Mouse (Mus musculus) liver, embryonic 14.5 days (tissue): Measurements from ENCODE around the gene Nthl1. TPM values are rescaled to one million over a fixed set of nuclear protein-coding genes. Genes with fewer than 3 reads are reported as not detected.
A peak's percentile ranks its signal among the peaks of the same experiment; 100 is the strongest.

Experiments
- ATAC-seq: fragments of 200-750 bp; cut with Nextera tagmentation; 2 replicates; pipeline ENCODE4 v1.8.0; 2017; ENCODE audit warnings: moderate number of reproducible peaks, mild to moderate bottlenecking, moderate library complexity; ENCODE audit not compliant: insufficient read depth
- DNase-seq, 3 experiments: peaks; one replicate each; pipeline ENCODE4 v3.0.0-alpha.2; 2012 to 2013; ENCODE audit warnings: low read depth in 3 of 3, low spot score in 3 of 3
- H3K27ac ChIP-seq: fragments of 300-500 bp; sonication (generic); 2 replicates; pipeline ENCODE4 v1.5.1; 2014; ENCODE audit warnings: moderate library complexity, mild to moderate bottlenecking, control low read depth, inconsistent platforms
- H3K27me3 ChIP-seq: fragments of 300-500 bp; sonication (generic); 2 replicates; pipeline ENCODE4 v1.6.1; 2014; ENCODE audit warnings: mild to moderate bottlenecking, low read length, moderate library complexity; ENCODE audit not compliant: control insufficient read depth, insufficient read depth
- H3K36me3 ChIP-seq: fragments of 300-500 bp; sonication (generic); replicated peaks from 2 replicates; pipeline ENCODE4 v1.6.1; 2014; ENCODE audit warnings: low read depth; ENCODE audit not compliant: control insufficient read depth, insufficient read depth
- H3K4me1 ChIP-seq, 2 experiments: fragments of 200-500 bp in 1 of 2; fragments of 300-500 bp in 1 of 2; sonication (generic) in 1 of 2; replicated peaks; 2 replicates each; pipeline ENCODE4 v1.6.1; 2012 to 2014; ENCODE audit warnings: antibody characterized with exemption in 1 of 2, inconsistent platforms in 1 of 2, low read length in 1 of 2; ENCODE audit not compliant: control insufficient read depth in 2 of 2, insufficient read depth in 2 of 2
- H3K4me2 ChIP-seq: fragments of 300-500 bp; sonication (generic); 2 replicates; pipeline ENCODE4 v1.6.1; 2014; ENCODE audit warnings: low read depth, mild to moderate bottlenecking, control low read depth, moderate library complexity
- H3K4me3 ChIP-seq, 2 experiments: fragments of 200-500 bp in 1 of 2; fragments of 300-500 bp in 1 of 2; sonication (generic) in 1 of 2; 2 replicates each; pipeline ENCODE4 v1.5.1; 2012 to 2014; ENCODE audit warnings: low read depth in 2 of 2, low read length in 2 of 2, mild to moderate bottlenecking in 2 of 2, control low read depth in 1 of 2, inconsistent platforms in 1 of 2, moderate library complexity in 1 of 2; ENCODE audit not compliant: insufficient read depth in 1 of 2
- H3K9ac ChIP-seq: fragments of 300-500 bp; sonication (generic); replicated peaks from 2 replicates; pipeline ENCODE4 v1.6.1; 2014; ENCODE audit warnings: mild to moderate bottlenecking, control low read depth, moderate library complexity
- H3K9me3 ChIP-seq: fragments of 300-500 bp; sonication (generic); 2 replicates; pipeline ENCODE4 v1.6.1; 2016; ENCODE audit warnings: low read length, mixed read lengths; ENCODE audit not compliant: control insufficient read depth
- CTCF ChIP-seq: IDR thresholded peaks from 2 replicates; pipeline ENCODE4 v1.5.1; 2016; ENCODE audit warnings: antibody characterized with exemption, low read depth, control low read depth
- EP300 ChIP-seq: IDR thresholded peaks from 2 replicates; pipeline ENCODE4 v1.6.1; 2016; ENCODE audit warnings: antibody characterized with exemption, low read depth
- WGBS: fragments of 180-500 bp; shearing (Covaris S2); extraction: QIAGEN DNeasy Blood & Tissue Kit; methylation state at CpG from one replicate; pipeline ENCODE4 v1.1.7; 2014; ENCODE audit not compliant: insufficient replicate concordance; 5-methylcytosine and 5-hydroxymethylcytosine counted together
- polyA plus RNA-seq, 2 experiments: library from polyadenylated mRNA; depleted of rRNA in 1 of 2; stranded (reverse) in 1 of 2; unstranded in 1 of 2; fragments of >200 nt; fragmentation: Nextera tagmentation in 1 of 2; extraction: Ambion mirVana in 1 of 2; gene quantifications; 2 replicates each; pipeline versions ENCODE4 v1.2.1 to v1.2.3; 2012 to 2014

Gene Nthl1
- polyA plus RNA-seq, 2 experiments, result 5.9 to 6.2 TPM

- ATAC-seq (no peak), DNase-seq (no peak)
- Histone ChIP-seq H3K27ac (no peak overlapping the region), H3K4me2 (no peak overlapping the region), H3K9ac (no peak overlapping the region), H3K9me3 (no peaks in the 10 kb centered on the region), H3K36me3 (no peaks in the 10 kb centered on the region), H3K27me3 (no peaks in the 10 kb centered on the region), H3K4me1 (peaks cover 0 to 12% of the 10 kb centered on the region in 2 experiments; a peak in 3 of 4 replicates), H3K4me3 (no peak overlapping the region)
- WGBS, result 64% methylated on average over 6 of the region's 6 CpGs
- no peak for TF ChIP-seq CTCF
- no peak for TF ChIP-seq EP300
These were observed 10.4 kb downstream of the Nthl1 start for GRCm38 (mm10) chr17:24642791-24643343.

DNA sequence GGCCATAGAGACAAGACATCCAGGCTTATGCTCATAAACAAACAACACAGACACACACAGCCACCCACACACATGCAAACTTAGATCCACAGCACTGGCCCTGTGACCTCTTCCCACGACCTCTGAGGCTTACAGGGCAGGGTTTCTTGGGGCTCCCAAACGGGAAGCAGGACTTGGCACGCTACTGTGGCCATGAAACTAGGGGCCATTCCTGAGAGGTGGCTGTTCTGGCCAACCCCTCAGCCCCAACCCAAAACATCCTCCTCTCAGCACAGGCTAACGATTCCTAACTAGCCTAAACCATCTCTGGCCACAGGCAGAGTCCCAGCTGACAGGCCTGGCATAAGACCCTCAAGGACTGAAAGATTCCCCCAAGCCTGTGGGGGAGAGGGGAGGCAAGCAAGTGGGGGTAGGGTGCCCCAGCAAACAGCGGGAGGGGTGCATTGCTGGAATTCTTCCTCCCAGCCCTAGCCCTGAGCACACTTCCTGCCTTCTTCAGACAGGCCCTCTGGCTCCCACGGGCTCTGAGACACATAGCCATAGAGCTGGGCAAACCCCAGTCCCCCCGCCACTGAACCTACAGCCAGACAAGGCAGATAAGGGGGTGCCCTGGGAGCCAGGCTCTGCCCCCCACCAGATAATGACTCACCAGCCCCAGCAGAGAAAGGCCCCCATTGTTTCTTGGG, 11.7 kb downstream of the Nthl1 start:
- TF ChIP-seq CTCF (no peak), EP300 (no peak)
- H3K27ac ChIP-seq, result no peak overlapping the region
- peaks cover 7% of the 10 kb centered on the region for H3K27me3 ChIP-seq
- no peaks in the 10 kb centered on the region for H3K36me3 ChIP-seq
- no peak overlapping the region for H3K4me3 ChIP-seq
- peaks cover 0 to 12% of the 10 kb centered on the region in 2 experiments; a peak in 3 of 4 replicates for H3K4me1 ChIP-seq
- WGBS, result 36% methylated on average over 7 of the region's 7 CpGs
- H3K9ac ChIP-seq, result no peak overlapping the region
- H3K4me2 ChIP-seq, result no peak overlapping the region
- no peaks in the 10 kb centered on the region for H3K9me3 ChIP-seq
- DNase-seq (no peak), ATAC-seq (no peak)

DNA sequence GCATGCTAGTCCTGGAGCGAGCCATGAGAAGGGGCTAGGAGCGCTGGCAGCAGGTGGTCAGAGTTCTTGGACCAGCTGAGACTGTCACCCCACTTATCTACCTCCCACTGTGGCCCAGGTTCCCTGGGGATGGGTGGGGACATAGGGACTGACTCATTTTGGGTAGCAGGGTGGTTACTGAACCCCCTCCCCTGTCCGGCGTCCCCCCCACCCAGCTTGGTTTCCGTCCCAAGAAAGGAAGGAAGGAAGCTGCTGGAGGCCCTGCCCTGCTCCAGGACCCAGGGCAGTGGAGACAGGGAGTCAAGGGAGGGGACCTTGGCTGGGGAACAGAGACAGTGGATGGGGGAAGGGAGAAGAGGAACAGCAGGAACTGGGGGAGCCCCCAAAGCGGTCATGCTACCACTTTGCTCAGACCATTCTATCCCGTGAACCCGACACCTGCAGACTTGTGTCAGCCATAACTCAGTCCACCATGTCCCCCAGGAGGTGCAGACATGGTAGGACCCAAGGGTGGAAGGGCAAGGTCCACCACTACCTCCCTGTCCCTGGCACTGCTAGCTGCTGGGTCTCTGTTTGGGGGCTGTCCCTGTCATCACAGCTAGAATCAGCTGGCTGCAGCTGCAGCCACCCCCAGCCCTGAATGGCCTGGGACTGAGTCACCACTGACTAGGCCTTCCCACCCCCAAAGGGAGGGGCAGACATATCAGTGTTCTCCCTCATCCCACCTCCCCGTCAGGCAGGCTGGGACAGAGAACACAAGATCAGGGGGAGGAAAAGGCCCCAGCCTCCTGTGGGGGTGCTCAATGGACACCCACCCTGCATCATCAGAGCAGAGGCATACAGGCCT, 12.6 kb downstream of the Nthl1 start:
- TF ChIP-seq CTCF (no peak), EP300 (no peak)
- H3K4me3 ChIP-seq, result no peak overlapping the region
- H3K9ac ChIP-seq, result no peak overlapping the region
- no peaks in the 10 kb centered on the region for H3K36me3 ChIP-seq
- peaks cover 0 to 12% of the 10 kb centered on the region in 2 experiments; a peak in 3 of 4 replicates for H3K4me1 ChIP-seq
- 39% methylated on average over 9 of the region's 9 CpGs for WGBS
- DNase-seq, result no peak
- peak; percentile 42; the same call in 1 of the 2 replicates for ATAC-seq
- no peak overlapping the region for H3K4me2 ChIP-seq
- H3K27me3 ChIP-seq, result peaks cover 16% of the 10 kb centered on the region
- no peaks in the 10 kb centered on the region for H3K9me3 ChIP-seq
- no peak overlapping the region for H3K27ac ChIP-seq

DNA sequence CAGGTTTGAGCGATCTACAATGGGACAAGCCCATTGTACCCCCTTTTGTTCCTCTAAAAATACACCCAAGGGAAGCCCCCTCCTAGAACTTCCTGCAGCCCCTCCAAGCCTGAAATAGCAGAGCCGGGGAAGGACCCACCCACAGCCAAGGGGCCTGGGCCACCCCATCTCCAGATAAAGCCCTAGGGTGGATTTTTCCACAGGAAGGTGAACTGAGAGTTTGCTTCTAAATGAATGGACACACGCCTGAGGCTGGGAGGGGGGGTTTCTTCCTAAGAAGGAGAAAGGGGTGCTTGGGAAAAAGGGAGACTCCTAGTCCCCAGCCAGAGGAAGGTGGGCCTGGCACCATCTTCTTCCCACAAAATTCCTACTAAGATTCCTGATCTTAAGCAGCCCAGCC, 13.4 kb downstream of the Nthl1 start:
- no peak overlapping the region for H3K9ac ChIP-seq

DNA sequence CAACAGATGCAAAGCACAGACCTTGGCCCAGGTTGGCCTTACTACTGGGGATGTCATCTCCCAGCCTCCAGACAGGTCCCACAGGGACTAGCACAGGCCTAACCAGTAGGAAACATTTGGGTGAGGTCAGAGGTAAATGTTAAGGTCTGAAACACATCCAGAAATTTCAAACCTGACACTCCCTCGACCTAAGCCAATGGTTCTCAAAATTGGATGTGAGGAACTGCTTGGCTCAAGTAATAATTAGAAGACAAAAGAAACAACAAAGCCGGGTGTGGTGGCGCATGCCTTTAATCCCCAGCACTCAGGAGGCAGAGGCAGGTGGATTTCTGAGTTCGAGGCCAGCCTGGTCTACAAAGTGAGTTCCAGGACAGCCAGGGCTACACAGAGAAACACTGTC, 13.9 kb downstream of the Nthl1 start:
- no peak overlapping the region for H3K4me3 ChIP-seq
- DNase-seq (no peak), ATAC-seq (no peak)
- TF ChIP-seq CTCF, result no peak
- TF ChIP-seq EP300, result no peak
- no peak overlapping the region for H3K9ac ChIP-seq
- WGBS, result 59% methylated on average over 4 of the region's 4 CpGs
- no peak overlapping the region for H3K27ac ChIP-seq
- no peak overlapping the region for H3K4me2 ChIP-seq
- no peaks in the 10 kb centered on the region for H3K9me3 ChIP-seq
- peaks cover 29% of the 10 kb centered on the region for H3K27me3 ChIP-seq
- peaks cover 0 to 16% of the 10 kb centered on the region in 2 experiments; a peak in 3 of 4 replicates for H3K4me1 ChIP-seq
- no peaks in the 10 kb centered on the region for H3K36me3 ChIP-seq

More for the DNA sequence above, 13.4 kb downstream of the Nthl1 start:
- Histone ChIP-seq H3K4me2 (no peak overlapping the region), H3K4me3 (no peak overlapping the region), H3K9me3 (no peaks in the 10 kb centered on the region), H3K4me1 (peaks cover 0 to 16% of the 10 kb centered on the region in 2 experiments; a peak in 3 of 4 replicates), H3K27ac (no peak overlapping the region), H3K36me3 (no peaks in the 10 kb centered on the region), H3K27me3 (peaks cover 25% of the 10 kb centered on the region)
- no peak for DNase-seq
- WGBS, result 48% methylated on average over 3 of the region's 3 CpGs
- TF ChIP-seq EP300 (no peak), CTCF (no peak)
- no peak for ATAC-seq
